Mouse (Mus musculus): Measurements from ENCODE around the gene Mthfs. TPM values are rescaled to one million over a fixed set of nuclear protein-coding genes. Genes with fewer than 3 reads are reported as not detected.
"Not testable (repeated sequence)": the region's sequence is repeated elsewhere in the genome, so short reads cannot be mapped to it uniquely, and the experiment has no call there.

Mthfs gene
- polyA plus RNA-seq, 1 experiment, result 10.8 TPM

GRCm38 (mm10) chr9:89208939-89209338, 1.5 kb upstream of the Mthfs start:
- not testable (repeated sequence) for H3K9me3 ChIP-seq (replicated peaks; ENCODE audit: control insufficient read depth, insufficient read depth, low read length, poor library complexity, severe bottlenecking); H3K27me3 ChIP-seq (ENCODE audit: control insufficient read depth, insufficient read depth, low read length, poor library complexity, severe bottlenecking); H3K27ac ChIP-seq (ENCODE audit: insufficient read depth, low read length); H3K36me3 ChIP-seq (ENCODE audit: control insufficient read depth, insufficient read depth, low read length, poor library complexity, severe bottlenecking); H3K4me3 ChIP-seq (ENCODE audit: low read depth, low read length); H3K4me1 ChIP-seq (ENCODE audit: control insufficient read depth, insufficient read depth, low read length); H3K9ac ChIP-seq (ENCODE audit: low read depth, poor library complexity, severe bottlenecking)

DNA sequence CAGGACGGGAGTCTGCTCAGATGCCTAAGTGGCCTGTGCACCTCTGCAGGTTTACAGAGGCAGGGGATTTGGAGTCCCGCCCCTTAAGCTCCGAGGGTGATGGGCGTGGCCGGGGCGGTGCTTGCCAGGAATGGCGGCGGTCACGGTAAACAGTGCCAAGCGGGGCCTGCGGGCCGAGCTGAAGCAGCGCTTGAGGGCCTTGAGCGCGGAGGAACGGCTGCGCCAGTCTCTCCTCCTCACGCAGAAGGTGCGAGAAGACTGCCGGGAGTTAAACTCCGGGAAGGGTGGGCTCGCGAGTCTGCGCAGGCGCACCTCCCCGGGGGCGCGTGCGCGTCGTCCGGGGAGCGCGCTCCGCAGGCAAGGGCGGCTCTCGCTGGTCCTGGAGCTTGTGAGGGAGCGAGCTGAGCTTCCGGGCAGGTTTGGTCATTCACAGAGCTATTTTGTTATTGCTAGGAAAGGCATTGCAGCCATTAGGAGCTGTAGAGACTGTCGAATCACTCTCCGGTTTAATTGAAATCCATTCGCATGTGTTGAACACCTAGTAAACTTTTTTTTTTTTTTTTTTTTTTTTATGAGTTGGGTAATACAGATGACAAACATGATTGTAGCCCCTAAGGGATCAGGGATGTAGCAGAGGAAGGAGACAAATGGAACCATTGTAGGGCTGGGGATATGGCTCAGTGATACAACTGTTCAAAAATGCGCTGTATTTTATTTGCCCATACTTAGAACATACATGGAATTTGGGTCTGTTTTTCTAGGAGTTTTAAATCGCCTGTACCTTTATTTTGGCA, 786 bp downstream of the Mthfs start:
- Histone ChIP-seq H3K4me3 (ENCODE audit: low read depth, low read length) (peak overlapping the region; percentile 49), H3K9ac (ENCODE audit: low read depth, poor library complexity, severe bottlenecking) (peak overlapping the region; percentile 66), H3K27ac (ENCODE audit: insufficient read depth, low read length) (peak overlapping the region; percentile 72; the same call in 1 of the 2 replicates)
- H3K9me3 ChIP-seq (replicated peaks; ENCODE audit: control insufficient read depth, insufficient read depth, low read length, poor library complexity, severe bottlenecking); H3K36me3 ChIP-seq (ENCODE audit: control insufficient read depth, insufficient read depth, low read length, poor library complexity, severe bottlenecking); H3K4me1 ChIP-seq (ENCODE audit: control insufficient read depth, insufficient read depth, low read length); H3K27me3 ChIP-seq (ENCODE audit: control insufficient read depth, insufficient read depth, low read length, poor library complexity, severe bottlenecking): not testable (repeated sequence)

DNA sequence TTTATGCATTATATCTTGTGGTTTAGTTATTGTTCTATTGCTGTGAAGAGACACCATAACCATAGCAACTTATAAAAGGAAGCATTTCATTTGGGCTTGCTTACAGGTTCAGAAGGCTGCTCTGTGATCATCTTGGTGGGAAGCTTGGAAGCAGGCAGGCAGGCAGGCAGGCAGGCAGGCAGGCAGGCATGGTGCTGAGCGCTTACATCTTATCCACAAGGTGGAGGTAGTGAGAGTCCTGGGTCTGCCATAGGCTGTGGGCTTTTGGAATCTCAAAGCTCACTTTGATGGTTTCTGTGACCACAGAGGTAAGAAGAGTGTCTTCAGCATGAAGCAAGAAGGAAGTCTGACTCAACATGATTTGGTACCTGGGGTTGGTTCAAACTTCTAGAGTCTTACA, 2.0 kb downstream of the Mthfs start:
- H3K4me3 ChIP-seq (ENCODE audit: low read depth, low read length); H3K27ac ChIP-seq (ENCODE audit: insufficient read depth, low read length); H3K9ac ChIP-seq (ENCODE audit: low read depth, poor library complexity, severe bottlenecking); H3K9me3 ChIP-seq (replicated peaks; ENCODE audit: control insufficient read depth, insufficient read depth, low read length, poor library complexity, severe bottlenecking); H3K27me3 ChIP-seq (ENCODE audit: control insufficient read depth, insufficient read depth, low read length, poor library complexity, severe bottlenecking); H3K4me1 ChIP-seq (ENCODE audit: control insufficient read depth, insufficient read depth, low read length); H3K36me3 ChIP-seq (ENCODE audit: control insufficient read depth, insufficient read depth, low read length, poor library complexity, severe bottlenecking): not testable (repeated sequence)

DNA sequence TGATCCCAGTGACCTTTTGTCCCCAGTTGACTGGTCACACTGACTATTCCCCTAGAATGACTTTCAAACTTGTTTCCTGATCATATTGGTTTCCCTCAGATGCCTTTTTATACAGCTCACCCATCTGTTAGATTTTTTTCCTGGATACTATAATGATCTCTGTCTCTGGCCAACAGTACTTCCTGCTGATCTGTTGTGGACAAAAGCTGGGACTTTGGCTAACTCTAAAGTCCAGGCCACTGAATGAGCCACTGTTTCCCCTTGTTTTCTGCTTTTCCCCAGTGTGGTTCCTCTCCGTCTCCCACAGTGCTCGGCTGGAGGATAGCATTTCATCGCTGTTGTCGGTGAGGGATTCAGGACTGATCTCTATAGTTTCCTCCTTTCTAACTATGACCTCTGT, 7.7 kb downstream of the Mthfs start:
- not testable (repeated sequence) for H3K27me3 ChIP-seq (ENCODE audit: control insufficient read depth, insufficient read depth, low read length, poor library complexity, severe bottlenecking); H3K36me3 ChIP-seq (ENCODE audit: control insufficient read depth, insufficient read depth, low read length, poor library complexity, severe bottlenecking); H3K9me3 ChIP-seq (replicated peaks; ENCODE audit: control insufficient read depth, insufficient read depth, low read length, poor library complexity, severe bottlenecking); H3K4me1 ChIP-seq (ENCODE audit: control insufficient read depth, insufficient read depth, low read length); H3K9ac ChIP-seq (ENCODE audit: low read depth, poor library complexity, severe bottlenecking); H3K4me3 ChIP-seq (ENCODE audit: low read depth, low read length); H3K27ac ChIP-seq (ENCODE audit: insufficient read depth, low read length)

DNA sequence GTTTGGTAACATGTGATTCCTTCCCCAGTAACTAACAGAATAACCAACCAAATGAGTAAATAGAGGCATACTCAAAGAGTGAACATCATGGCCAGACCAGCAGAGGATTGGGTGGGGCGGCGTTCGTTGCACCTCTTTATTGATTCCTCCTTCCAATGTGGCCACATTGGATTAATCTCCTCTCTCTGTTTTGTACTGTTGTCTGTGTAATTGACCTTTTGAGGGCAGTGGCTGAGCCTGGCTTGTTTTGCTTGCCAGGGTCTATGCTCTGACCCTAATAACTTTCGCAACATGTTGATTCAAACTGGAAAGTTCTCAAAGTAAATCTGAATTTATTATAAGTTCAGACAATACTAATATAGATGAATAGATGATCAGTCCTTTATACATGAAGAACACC, 9.2 kb downstream of the Mthfs start:
- H3K36me3 ChIP-seq (ENCODE audit: control insufficient read depth, insufficient read depth, low read length, poor library complexity, severe bottlenecking); H3K4me3 ChIP-seq (ENCODE audit: low read depth, low read length); H3K27me3 ChIP-seq (ENCODE audit: control insufficient read depth, insufficient read depth, low read length, poor library complexity, severe bottlenecking); H3K9ac ChIP-seq (ENCODE audit: low read depth, poor library complexity, severe bottlenecking); H3K4me1 ChIP-seq (ENCODE audit: control insufficient read depth, insufficient read depth, low read length); H3K9me3 ChIP-seq (replicated peaks; ENCODE audit: control insufficient read depth, insufficient read depth, low read length, poor library complexity, severe bottlenecking); H3K27ac ChIP-seq (ENCODE audit: insufficient read depth, low read length): not testable (repeated sequence)

- not testable (repeated sequence) for H3K9me3 ChIP-seq (replicated peaks; ENCODE audit: control insufficient read depth, insufficient read depth, low read length, poor library complexity, severe bottlenecking)
These were observed 10.3 kb downstream of the Mthfs start for GRCm38 (mm10) chr9:89220704-89221287.

DNA sequence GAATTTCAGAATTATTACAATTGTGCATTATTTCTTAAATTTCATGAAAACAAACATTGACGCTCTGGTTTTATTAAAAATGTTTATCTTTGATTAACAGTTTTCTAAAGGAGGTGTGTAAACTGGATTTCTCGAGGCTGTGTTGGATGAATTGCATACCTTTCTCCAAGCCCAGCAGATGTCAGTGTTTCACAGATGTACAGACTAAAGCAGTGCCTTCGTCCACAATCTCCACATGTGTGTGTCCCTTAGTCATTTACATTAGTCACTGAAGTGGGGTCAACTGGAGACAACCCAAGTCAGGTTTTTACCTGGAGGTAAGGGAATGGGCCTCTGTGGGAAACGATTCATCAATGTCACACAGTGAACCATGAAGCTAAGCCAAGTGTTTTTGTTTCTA, 15.6 kb downstream of the Mthfs start:
- no peak overlapping the region for H3K9ac ChIP-seq (ENCODE audit: low read depth, poor library complexity, severe bottlenecking)
- no peaks in the 10 kb centered on the region for H3K4me1 ChIP-seq (ENCODE audit: control insufficient read depth, insufficient read depth, low read length)
- no peaks in the 10 kb centered on the region for H3K9me3 ChIP-seq (replicated peaks; ENCODE audit: control insufficient read depth, insufficient read depth, low read length, poor library complexity, severe bottlenecking)
- TF ChIP-seq CTCF (IDR thresholded peaks at IDR 0.05; ENCODE audit: low read depth, low read length) (no peak), POLR2A (IDR thresholded peaks at IDR 0.05; ENCODE audit: insufficient read depth, low read length) (no peak), EP300 (IDR thresholded peaks at IDR 0.05; ENCODE audit: insufficient read depth, low read depth, low read length) (no peak)
- H3K27ac ChIP-seq (ENCODE audit: insufficient read depth, low read length), result no peak overlapping the region
- no peaks in the 10 kb centered on the region for H3K36me3 ChIP-seq (ENCODE audit: control insufficient read depth, insufficient read depth, low read length, poor library complexity, severe bottlenecking)
- no peaks in the 10 kb centered on the region for H3K27me3 ChIP-seq (ENCODE audit: control insufficient read depth, insufficient read depth, low read length, poor library complexity, severe bottlenecking)
- H3K4me3 ChIP-seq (ENCODE audit: low read depth, low read length), result no peak overlapping the region

More at GRCm38 (mm10) chr9:89220704-89221287, 10.3 kb downstream of the Mthfs start:
- H3K4me1 ChIP-seq (ENCODE audit: control insufficient read depth, insufficient read depth, low read length); H3K4me3 ChIP-seq (ENCODE audit: low read depth, low read length); H3K36me3 ChIP-seq (ENCODE audit: control insufficient read depth, insufficient read depth, low read length, poor library complexity, severe bottlenecking); H3K9ac ChIP-seq (ENCODE audit: low read depth, poor library complexity, severe bottlenecking); H3K27ac ChIP-seq (ENCODE audit: insufficient read depth, low read length); H3K27me3 ChIP-seq (ENCODE audit: control insufficient read depth, insufficient read depth, low read length, poor library complexity, severe bottlenecking): not testable (repeated sequence)
